25 mouse cellular contexts compared by ENCODE assay signal in the genomic region with DNA sequence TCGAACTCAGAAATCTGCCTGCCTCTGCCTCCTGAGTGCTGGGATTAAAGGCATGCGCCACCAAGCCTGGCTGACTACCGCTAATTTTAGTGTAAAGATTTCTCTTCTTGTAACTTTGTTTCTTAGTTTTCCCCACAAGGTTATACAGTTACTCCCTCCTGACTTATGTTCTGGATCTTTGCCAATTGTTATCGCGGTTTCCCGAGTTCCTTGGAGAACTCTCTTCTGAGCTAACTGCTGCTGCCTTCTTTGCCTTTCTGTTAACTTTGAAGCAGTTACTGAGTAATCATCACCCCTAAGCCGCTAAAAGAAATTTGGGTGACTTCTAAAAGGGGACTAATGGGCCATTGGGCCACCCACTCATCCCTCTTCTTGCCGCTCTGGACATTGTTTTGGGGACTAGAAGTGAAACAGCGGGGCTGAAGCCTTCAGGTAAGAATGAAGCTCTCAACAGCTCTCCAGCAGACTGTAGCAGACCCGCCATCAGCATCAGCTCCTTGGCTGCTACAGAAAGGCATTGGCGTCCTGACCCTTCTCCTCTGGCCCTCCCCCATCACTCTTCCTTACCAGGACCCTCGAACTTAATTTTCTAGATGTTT. TPM values are rescaled to one million over a fixed set of nuclear protein-coding genes. Genes with fewer than 3 reads are reported as not detected.
DNase-seq lines count a peak whose midpoint lies in the region; ATAC-seq and TF ChIP-seq lines count a peak whose summit lies in the region.
"Had no signal": no experiment of that assay in that cellular context is flagged by ENCODE, and none has a peak within 500 bp of the region (broad histone marks: within the 10 kb centered on the region; RNA-seq: fewer than 3 reads in every experiment).

No protein-coding gene starts in this region.

- no peaks in the 10 kb centered on the region for H3K27me3 ChIP-seq in forebrain, embryonic 14.5 days (replicated peaks; ENCODE audit: control insufficient read depth, insufficient read depth, low read length)
- H3K27me3 ChIP-seq in forebrain, embryonic 10.5 days (ENCODE audit: poor library complexity, severe bottlenecking), result no peaks in the 10 kb centered on the region
- H3K27me3 ChIP-seq in lung, postnatal 0 days (replicated peaks; ENCODE audit: insufficient read depth, low read length), result no peaks in the 10 kb centered on the region
- H3K27me3 ChIP-seq: embryonic facial prominence, embryonic 15.5 days; forebrain, embryonic 13.5 days; hindbrain, embryonic 13.5 days; liver, embryonic 13.5 days had no signal

- ATAC-seq in forebrain, embryonic 14.5 days, result no peak
- ATAC-seq in lung, postnatal 0 days, result no peak
- ATAC-seq: forebrain, embryonic 13.5 days; inflammation-experienced regulatory T-cells, adult 6 months had no signal

- H3K27ac ChIP-seq in forebrain, embryonic 14.5 days (ENCODE audit: low read depth, low read length), result no peak overlapping the region
- no peak overlapping the region for H3K27ac ChIP-seq in forebrain, embryonic 10.5 days
- H3K27ac ChIP-seq in lung, postnatal 0 days (ENCODE audit: low read length), result no peak overlapping the region
- peak overlapping the region; percentile 89 for H3K27ac ChIP-seq in bone marrow macrophage, adult 2 months (ENCODE audit: insufficient read depth, low read depth, low read length)
- H3K27ac ChIP-seq: embryonic facial prominence, embryonic 15.5 days; forebrain, embryonic 13.5 days; hindbrain, embryonic 13.5 days; midbrain, embryonic 10.5 days had no signal

- H3K4me2 ChIP-seq in forebrain, embryonic 14.5 days (ENCODE audit: low read length), result no peak overlapping the region
- no peak overlapping the region for H3K4me2 ChIP-seq in lung, postnatal 0 days (replicated peaks; ENCODE audit: low read depth, low read length)
- H3K4me2 ChIP-seq: embryonic facial prominence, embryonic 15.5 days; forebrain, embryonic 13.5 days; heart, embryonic 11.5 days; hindbrain, embryonic 13.5 days; liver, embryonic 13.5 days had no signal

- 87% methylated on average over 12 of the region's 12 CpGs for WGBS in forebrain, embryonic 14.5 days
- WGBS in forebrain, embryonic 10.5 days, result 89% methylated on average over 12 of the region's 12 CpGs
- WGBS in lung, postnatal 0 days, result 61% methylated on average over 12 of the region's 12 CpGs

- H3K9me3 ChIP-seq in forebrain, embryonic 14.5 days (replicated peaks; ENCODE audit: control insufficient read depth, low read length), result no peaks in the 10 kb centered on the region
- no peaks in the 10 kb centered on the region for H3K9me3 ChIP-seq in forebrain, embryonic 10.5 days
- H3K9me3 ChIP-seq in lung, postnatal 0 days (ENCODE audit: low read length), result no peaks in the 10 kb centered on the region
- H3K9me3 ChIP-seq: hindbrain, embryonic 13.5 days; liver, embryonic 13.5 days had no signal

- no peak for TF ChIP-seq CTCF in lung, postnatal 0 days (IDR thresholded peaks at IDR 0.05)
- no peak for TF ChIP-seq CTCF in bone marrow macrophage, adult 2 months (IDR thresholded peaks at IDR 0.05; ENCODE audit: low read depth, low read length)

- peak; percentile 4 for DNase-seq in forebrain, embryonic 14.5 days (ENCODE audit: low spot score)
- no peak for DNase-seq in forebrain, embryonic 10.5 days (ENCODE audit: extremely low spot score, low spot score)
- DNase-seq in lung, postnatal 0 days (ENCODE audit: low spot score), result peak; percentile 54
- no peak for DNase-seq in lung, postnatal 25 days (ENCODE audit: low spot score)
- DNase-seq in yolk sac, embryonic 10.5 days (ENCODE audit: low spot score), result peak; percentile 58
- DNase-seq in adrenal gland, postnatal 4 days (ENCODE audit: low spot score in 2 of 2), result no peak
- no peak for DNase-seq in gastrocnemius, postnatal 14 days
- DNase-seq: adrenal gland, adult 2 months; B cell, adult 2 months; cerebellum, adult 11 months; cerebellum, postnatal 14 days; heart, postnatal 14 days; kidney, adult 9 months; kidney, postnatal 4 days; liver, embryonic 13.5 days; lung, postnatal 10 days; thymus, adult 18-20 months; thymus, postnatal 4 days had no signal

- no peak overlapping the region for H3K4me3 ChIP-seq in forebrain, embryonic 14.5 days (ENCODE audit: low read depth, low read length)
- no peak overlapping the region for H3K4me3 ChIP-seq in forebrain, embryonic 10.5 days
- H3K4me3 ChIP-seq in lung, postnatal 0 days (ENCODE audit: low read depth, low read length), result no peak overlapping the region
- no peak overlapping the region for H3K4me3 ChIP-seq in bone marrow macrophage, adult 2 months (ENCODE audit: insufficient read depth, low read length)
- H3K4me3 ChIP-seq: embryonic facial prominence, embryonic 15.5 days; forebrain, embryonic 13.5 days; hindbrain, embryonic 13.5 days; liver, embryonic 13.5 days; midbrain, embryonic 10.5 days had no signal

- H3K4me1 ChIP-seq in forebrain, embryonic 14.5 days (ENCODE audit: control insufficient read depth, insufficient read depth, low read length), result no peaks in the 10 kb centered on the region
- H3K4me1 ChIP-seq in forebrain, embryonic 10.5 days, result no peaks in the 10 kb centered on the region
- H3K4me1 ChIP-seq in lung, postnatal 0 days (ENCODE audit: insufficient read depth, low read depth, low read length), result no peaks in the 10 kb centered on the region
- H3K4me1 ChIP-seq in bone marrow macrophage, adult 2 months (ENCODE audit: control insufficient read depth, insufficient read depth, low read length), result peaks cover 67% of the 10 kb centered on the region
- H3K4me1 ChIP-seq: embryonic facial prominence, embryonic 15.5 days; forebrain, embryonic 13.5 days; hindbrain, embryonic 13.5 days; midbrain, embryonic 10.5 days had no signal

- no peak for TF ChIP-seq EP300 in lung, postnatal 0 days (IDR thresholded peaks at IDR 0.05)

- no peak for TF ChIP-seq POLR2A in bone marrow macrophage, adult 2 months (IDR thresholded peaks at IDR 0.05; ENCODE audit: borderline replicate concordance, low read depth, low read length)

- no peaks in the 10 kb centered on the region for H3K36me3 ChIP-seq in forebrain, embryonic 14.5 days (ENCODE audit: control insufficient read depth, insufficient read depth, low read length)
- H3K36me3 ChIP-seq in forebrain, embryonic 10.5 days (replicated peaks), result no peaks in the 10 kb centered on the region
- H3K36me3 ChIP-seq in lung, postnatal 0 days (ENCODE audit: insufficient read depth, low read length), result no peaks in the 10 kb centered on the region
- H3K36me3 ChIP-seq: embryonic facial prominence, embryonic 15.5 days; hindbrain, embryonic 13.5 days; liver, embryonic 13.5 days; midbrain, embryonic 10.5 days had no signal

- H3K9ac ChIP-seq in forebrain, embryonic 14.5 days (ENCODE audit: low read length), result no peak overlapping the region
- H3K9ac ChIP-seq in lung, postnatal 0 days (replicated peaks; ENCODE audit: low read depth), result no peak overlapping the region
- H3K9ac ChIP-seq: embryonic facial prominence, embryonic 15.5 days; forebrain, embryonic 13.5 days; hindbrain, embryonic 13.5 days; liver, embryonic 13.5 days had no signal

- intact Hi-C loops in gastrocnemius, postnatal 14 days (cut with DNase I; ENCODE audit: low total_unique reads), result no loop called here

RNA-seq across cellular contexts. Expression of a gene that starts 9.5 kb away (rescaled TPM):
- polyA plus RNA-seq in forebrain, embryonic 14.5 days (2014; fragmentation: Nextera tagmentation; extraction: Ambion mirVana), result 0.42 and 0.45 TPM in 2 replicates
- 0.89 and 0.93 TPM in 2 replicates for polyA plus RNA-seq in forebrain, embryonic 10.5 days (2016; fragmentation: Nextera tagmentation; extraction: Ambion mirVana)
- polyA plus RNA-seq in lung, postnatal 0 days (2015; fragmentation: Nextera tagmentation; extraction: Ambion mirVana), result 1.2 and 1.8 TPM in 2 replicates
- polyA plus RNA-seq in bone marrow macrophage, adult 2 months (2012; ENCODE audit: insufficient read depth, insufficient read length, missing spikeins), result 132 and 141 TPM in 2 replicates
- total RNA-seq in adrenal gland, postnatal 4 days (2021), result 1 to 10 TPM; 2.6 to 2.8 TPM
- 1 to 10 TPM; 1.5 to 1.7 TPM for total RNA-seq in gastrocnemius, postnatal 14 days (2021)

RNA-seq across cellular contexts. Expression of a gene that starts 37.3 kb away (rescaled TPM):
- 101 and 120 TPM in 2 replicates for polyA plus RNA-seq in forebrain, embryonic 14.5 days (2014; fragmentation: Nextera tagmentation; extraction: Ambion mirVana)
- polyA plus RNA-seq in forebrain, embryonic 10.5 days (2016; fragmentation: Nextera tagmentation; extraction: Ambion mirVana), result 85.0 and 88.9 TPM in 2 replicates
- polyA plus RNA-seq in lung, postnatal 0 days (2015; fragmentation: Nextera tagmentation; extraction: Ambion mirVana), result 18.3 and 21.0 TPM in 2 replicates
- polyA plus RNA-seq in bone marrow macrophage, adult 2 months (2012; ENCODE audit: insufficient read depth, insufficient read length, missing spikeins), result 24.3 and 28.5 TPM in 2 replicates
- total RNA-seq in adrenal gland, postnatal 4 days (2021), result 10 to 100 TPM; 56.5 to 56.7 TPM
- total RNA-seq in gastrocnemius, postnatal 14 days (2021), result 10 to 100 TPM; 16.3 to 17.5 TPM

RNA-seq across cellular contexts. Expression of a gene that starts 37.6 kb away (rescaled TPM):
- polyA plus RNA-seq in forebrain, embryonic 14.5 days (2014; fragmentation: Nextera tagmentation; extraction: Ambion mirVana), result 79.1 and 89.1 TPM in 2 replicates
- 221 and 222 TPM in 2 replicates for polyA plus RNA-seq in forebrain, embryonic 10.5 days (2016; fragmentation: Nextera tagmentation; extraction: Ambion mirVana)
- polyA plus RNA-seq in lung, postnatal 0 days (2015; fragmentation: Nextera tagmentation; extraction: Ambion mirVana), result 23.9 and 24.0 TPM in 2 replicates
- 18.4 and 21.8 TPM in 2 replicates for polyA plus RNA-seq in bone marrow macrophage, adult 2 months (2012; ENCODE audit: insufficient read depth, insufficient read length, missing spikeins)
- 10 to 100 TPM; 31.9 to 38.5 TPM for total RNA-seq in adrenal gland, postnatal 4 days (2021)
- 10 to 100 TPM; 14.1 to 14.9 TPM for total RNA-seq in gastrocnemius, postnatal 14 days (2021)

RNA-seq across cellular contexts. Expression of a gene that starts 48.6 kb away (rescaled TPM):
- polyA plus RNA-seq in forebrain, embryonic 14.5 days (2014; fragmentation: Nextera tagmentation; extraction: Ambion mirVana), result 1.3 and 1.5 TPM in 2 replicates
- 4.7 and 4.9 TPM in 2 replicates for polyA plus RNA-seq in forebrain, embryonic 10.5 days (2016; fragmentation: Nextera tagmentation; extraction: Ambion mirVana)
- polyA plus RNA-seq in lung, postnatal 0 days (2015; fragmentation: Nextera tagmentation; extraction: Ambion mirVana), result 3.7 TPM in 2 replicates
- polyA plus RNA-seq in bone marrow macrophage, adult 2 months (2012; ENCODE audit: insufficient read depth, insufficient read length, missing spikeins), result 8.8 and 9.1 TPM in 2 replicates
- total RNA-seq in adrenal gland, postnatal 4 days (2021), result 1 to 10 TPM; 2.2 to 3.0 TPM
- 1 to 10 TPM; 1.9 to 3.0 TPM for total RNA-seq in gastrocnemius, postnatal 14 days (2021)

Comparison
In these comparisons a context has a peak if more than half of its experiments do, and no peak if none do; other contexts are left out.
1. DNase-seq: peak in forebrain, embryonic 14.5 days (single experiment), lung, postnatal 0 days (single experiment) and yolk sac, embryonic 10.5 days (single experiment); none in forebrain, embryonic 10.5 days (single experiment), lung, postnatal 25 days (single experiment), adrenal gland, postnatal 4 days (0 of 2) and gastrocnemius, postnatal 14 days (single experiment).
2. RNA of a gene that starts 9.5 kb away (polyA plus RNA-seq): 132 to 141 TPM in bone marrow macrophage, adult 2 months; 1.2 to 1.8 TPM in lung, postnatal 0 days, 0.89 to 0.93 TPM in forebrain, embryonic 10.5 days and 0.42 to 0.45 TPM in forebrain, embryonic 14.5 days; every median in the first group is over 10 times any median in the second.